Mouse (Mus musculus): Measurements from ENCODE around the gene Rsad2. TPM values are rescaled to one million over a fixed set of nuclear protein-coding genes. Genes with fewer than 3 reads are reported as not detected.
"Not testable (repeated sequence)": the region's sequence is repeated elsewhere in the genome, so short reads cannot be mapped to it uniquely, and the experiment has no call there.

Rsad2 gene
- total RNA-seq (2022): 1 to 10 TPM in 2 of 4 experiments, under 1 TPM in 2; 0.35 to 3.1 (median 0.83) TPM

DNA sequence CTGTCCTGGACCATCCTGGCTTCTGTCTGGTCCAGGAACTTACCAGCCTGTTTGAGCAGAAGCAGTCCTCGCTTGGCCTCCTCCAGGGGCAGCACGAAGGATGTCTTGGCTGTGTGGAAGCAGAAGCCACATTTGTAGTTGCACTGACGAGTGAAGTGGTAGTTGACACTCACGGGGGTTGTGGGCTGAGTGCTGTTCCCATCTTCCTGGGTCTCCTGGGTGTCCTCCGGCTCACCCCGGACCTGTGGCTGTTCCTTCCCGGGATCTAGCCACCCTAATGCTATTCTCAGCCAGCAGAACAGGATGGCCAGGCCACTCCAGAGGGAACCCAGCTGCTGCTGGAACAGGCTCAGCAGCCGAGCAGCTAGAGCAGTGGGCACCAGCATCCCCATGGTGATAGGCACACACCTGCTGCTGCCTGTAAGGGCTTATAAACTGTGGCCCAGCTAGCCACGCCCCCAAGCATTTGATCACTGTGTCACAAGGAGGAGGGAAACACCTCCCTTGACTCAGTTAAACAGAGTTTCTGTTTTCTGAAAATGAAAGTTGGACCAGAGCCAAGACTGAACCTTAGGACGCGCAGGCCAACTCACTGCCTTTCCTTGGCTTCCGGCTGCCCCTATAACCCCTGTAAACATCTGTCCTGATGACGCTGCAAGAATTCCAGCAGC is at the start of gene Rsad2:
TSS of gene Rsad2 (minus strand) at position 425 of the 671 bp plus-strand sequence.
- DNase-seq (ENCODE audit: low spot score in 2 of 2): no peak

DNA sequence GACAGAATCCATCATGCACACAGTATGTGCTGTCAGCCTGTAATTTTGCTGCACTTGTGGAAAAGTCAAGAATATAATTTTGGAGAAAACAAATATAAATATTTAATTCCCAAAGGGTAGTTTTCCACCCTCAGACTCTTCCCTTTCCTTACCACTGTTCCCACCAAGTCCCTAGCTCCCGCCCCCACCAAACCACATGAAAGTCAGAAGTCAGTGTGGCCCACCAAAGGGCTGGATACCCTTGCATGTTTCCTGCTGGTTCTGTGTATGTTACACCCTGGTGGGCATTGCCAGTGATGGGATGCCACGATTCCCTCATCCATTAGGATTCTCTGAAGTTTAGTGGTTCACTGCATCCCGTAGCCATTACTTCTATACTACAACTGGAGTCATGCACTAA is 44.8 kb upstream of the Rsad2 start:
- no peak for DNase-seq (ENCODE audit: low spot score in 2 of 2)

DNA sequence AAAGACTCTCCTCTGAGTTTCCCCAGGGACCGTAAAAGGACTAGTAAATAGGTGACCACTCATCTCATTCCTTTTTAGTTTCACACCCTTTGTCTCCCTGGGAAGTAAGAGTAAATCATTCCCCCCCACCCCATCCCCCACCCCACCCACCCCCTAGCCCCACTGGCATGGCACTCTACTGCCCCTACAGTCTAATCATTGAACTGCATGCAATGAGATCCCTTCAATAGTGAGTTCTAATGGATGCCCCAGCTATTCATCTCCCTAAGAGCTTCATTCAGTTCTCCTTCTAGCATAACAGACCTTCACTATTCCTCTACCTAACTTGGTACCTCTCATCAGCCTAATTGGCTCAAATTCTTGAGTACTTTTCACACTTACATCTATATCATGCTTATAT is 33.7 kb upstream of the Rsad2 start:
- DNase-seq (ENCODE audit: low spot score in 2 of 2): no peak

DNA sequence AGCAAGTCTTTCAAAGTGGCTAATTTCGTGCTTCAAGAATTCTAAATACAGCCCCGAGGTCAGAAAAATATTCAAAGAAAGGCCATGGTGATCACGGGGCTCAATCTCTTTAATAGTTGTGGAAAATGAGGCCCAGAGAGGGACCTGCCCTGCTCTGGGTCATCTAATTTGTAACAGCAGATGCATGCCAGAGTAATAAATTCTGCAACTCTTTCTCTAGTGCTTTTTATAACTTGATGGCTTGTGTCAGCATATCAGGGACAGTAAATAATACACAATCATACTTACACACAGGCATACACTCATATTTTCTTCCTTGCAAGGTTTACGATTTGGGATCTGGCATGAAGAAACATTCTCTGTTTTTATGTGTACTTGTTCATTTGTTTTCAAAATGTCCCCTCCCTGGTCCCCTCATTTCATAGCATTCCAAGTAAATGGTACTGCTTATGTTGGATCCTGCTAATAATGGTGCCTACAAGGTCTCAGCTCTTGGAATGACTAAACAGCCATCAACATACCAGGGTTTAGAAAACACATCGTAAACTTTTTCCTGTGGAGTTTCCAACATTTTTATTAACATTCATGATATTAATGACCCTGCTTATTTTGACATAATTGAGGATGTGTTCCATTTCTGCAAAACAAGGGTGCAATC is 32.5 kb upstream of the Rsad2 start:
- DNase-seq (ENCODE audit: low spot score in 2 of 2): no peak

DNA sequence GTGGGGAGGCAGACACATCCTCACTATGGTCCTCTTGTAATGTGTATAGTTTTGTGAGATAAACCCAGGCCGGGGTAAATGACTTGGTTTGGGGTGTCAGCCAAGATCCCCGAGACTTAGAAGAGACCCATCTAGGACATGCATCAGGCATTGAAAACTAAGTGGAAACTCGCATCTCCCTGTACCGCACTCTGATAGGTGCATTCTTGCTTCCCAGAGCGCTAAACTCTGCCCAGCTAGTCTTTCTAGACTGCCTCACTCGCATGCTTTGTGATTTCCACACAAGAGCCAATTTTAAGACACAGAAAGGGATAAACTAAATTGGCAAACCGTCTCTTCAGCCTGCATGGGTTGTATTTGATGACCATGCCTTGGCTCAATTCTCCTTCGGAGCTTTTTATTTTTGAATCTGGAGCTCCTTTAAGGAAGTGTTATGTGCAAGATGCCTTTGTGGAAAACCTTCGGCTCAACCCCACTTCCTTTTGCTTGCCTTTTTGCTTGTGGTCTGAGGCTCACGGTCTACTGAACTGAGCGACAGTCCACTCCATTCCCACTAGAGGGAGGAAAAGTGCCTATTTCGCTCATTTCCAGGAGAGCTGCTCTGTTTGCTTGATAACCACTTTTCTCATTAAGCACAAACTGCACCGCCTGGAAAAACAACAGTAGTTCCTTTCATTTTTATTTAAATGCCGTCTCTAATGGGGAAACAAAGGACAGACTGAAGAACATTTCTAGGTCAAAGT is 31.8 kb upstream of the Rsad2 start:
- peak; percentile 32 to 42 for DNase-seq (ENCODE audit: low spot score in 2 of 2)

DNA sequence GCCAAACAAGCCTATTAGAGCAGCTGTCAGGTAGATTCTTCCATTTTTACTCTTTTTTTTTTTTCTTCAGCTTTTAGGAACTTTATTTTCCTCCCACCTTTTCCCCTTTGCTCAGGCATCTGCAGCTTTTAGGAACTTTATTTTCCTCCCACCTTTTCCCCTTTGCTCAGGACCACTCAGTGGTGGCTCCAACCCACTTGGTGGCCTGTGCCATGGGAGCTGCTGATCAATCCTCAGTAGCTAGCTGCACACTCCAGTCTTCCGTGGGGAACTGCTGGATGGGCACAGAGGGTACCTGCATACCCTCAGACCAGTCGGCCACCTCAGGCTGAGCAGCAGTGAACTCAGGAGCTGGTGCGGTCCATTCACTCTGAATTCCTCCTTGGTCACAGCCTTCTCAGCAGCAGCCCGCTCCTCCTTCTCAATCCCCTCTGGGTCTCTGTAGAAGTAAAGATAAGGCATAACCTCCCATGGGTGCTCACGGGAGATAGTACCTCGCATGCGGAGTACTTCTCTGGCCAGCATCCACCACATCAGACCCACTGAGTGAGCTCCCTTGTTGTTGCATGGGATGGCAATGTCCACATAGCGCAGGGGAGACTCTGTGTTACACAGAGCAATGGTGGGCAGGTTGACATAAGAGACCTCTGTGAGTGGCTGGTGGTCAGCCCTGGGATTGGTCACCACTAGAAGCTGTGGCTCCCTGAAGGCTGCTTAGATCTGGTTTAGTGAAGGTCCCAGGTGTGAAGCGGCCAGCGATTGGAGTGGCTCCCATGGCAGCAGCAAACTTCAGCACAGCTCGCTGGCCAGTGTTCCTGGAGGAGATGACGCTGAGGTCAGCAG is 29.7 kb upstream of the Rsad2 start:
- not testable (repeated sequence) for DNase-seq (ENCODE audit: low spot score in 2 of 2)

DNA sequence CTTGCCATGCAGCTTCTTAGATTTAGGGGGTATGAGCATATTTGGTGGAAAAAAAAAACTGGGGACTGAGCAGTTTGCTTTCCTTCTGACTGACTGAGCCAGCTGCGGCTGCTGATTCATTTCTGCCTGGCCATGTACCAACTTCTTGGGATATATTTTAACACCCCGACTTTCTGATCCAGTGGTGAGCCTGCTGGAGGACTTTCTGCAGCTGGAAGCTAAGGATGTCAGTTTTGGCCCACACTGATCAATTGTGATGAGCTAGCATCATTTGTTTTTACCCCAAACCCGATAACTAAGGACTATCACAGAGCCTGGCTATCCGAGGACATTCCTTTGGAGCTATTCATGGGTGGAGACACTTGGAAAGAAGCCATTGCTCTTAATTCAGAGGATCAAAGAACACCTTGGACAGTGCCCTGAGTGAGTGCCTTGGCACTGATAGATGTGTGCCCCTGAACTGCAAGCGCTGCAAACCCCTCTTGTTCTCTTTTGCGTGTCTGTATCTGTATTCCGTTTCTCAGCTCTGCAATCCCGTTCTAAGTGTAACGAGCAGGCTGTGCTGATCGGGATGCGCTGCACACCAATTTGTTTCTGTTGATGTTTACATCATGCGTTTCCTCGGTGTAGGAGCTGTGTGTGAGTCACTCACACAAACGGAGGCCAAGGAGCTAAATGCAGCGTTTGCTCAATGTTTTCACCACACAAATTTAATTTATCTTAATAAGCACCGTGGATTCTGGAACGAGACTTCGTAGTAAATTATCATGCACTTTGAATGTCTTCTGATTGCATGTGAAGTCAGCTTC is 22.1 kb upstream of the Rsad2 start:
- DNase-seq (ENCODE audit: low spot score in 2 of 2): no peak

DNA sequence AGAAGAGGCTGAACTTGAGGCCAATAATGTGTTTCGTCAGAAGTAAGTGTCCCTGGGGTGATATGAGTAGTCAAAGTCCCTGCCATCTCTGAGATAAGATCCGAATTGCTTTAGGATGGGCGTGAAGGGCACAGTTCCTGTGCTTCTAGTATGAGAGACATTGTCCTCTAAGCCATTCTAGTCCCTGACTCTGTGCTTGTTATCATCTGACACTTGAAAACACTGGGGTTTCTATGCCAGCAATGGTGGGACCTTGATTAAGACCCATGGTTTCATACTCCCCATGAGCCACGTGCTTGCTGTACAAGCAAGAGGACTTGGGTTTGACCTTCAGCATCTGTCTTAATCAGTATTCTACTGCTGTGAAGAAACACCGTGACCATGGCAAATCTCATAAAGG is 20.9 kb upstream of the Rsad2 start:
- no peak for DNase-seq (ENCODE audit: low spot score in 2 of 2)

DNA sequence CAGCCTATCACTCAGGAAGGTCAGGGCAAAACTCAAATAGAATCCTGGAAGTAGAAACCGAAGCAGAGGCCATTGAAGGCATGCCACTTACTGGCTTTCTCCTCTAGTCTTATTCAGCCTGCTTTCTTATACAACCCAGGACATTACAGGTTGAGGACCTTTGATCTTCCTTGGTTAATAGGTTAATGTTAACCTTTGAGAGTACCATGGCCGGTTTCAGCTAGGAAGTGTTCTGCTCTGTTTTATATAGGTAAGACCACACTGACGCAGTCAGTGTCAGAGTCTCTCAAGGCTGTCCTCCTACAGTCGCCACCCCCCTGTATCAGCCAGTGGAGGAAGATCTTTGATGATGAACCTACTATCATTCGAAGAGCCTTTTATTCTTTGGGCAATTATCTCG is 17.5 kb upstream of the Rsad2 start:
- no peak for DNase-seq (ENCODE audit: low spot score in 2 of 2)

DNA sequence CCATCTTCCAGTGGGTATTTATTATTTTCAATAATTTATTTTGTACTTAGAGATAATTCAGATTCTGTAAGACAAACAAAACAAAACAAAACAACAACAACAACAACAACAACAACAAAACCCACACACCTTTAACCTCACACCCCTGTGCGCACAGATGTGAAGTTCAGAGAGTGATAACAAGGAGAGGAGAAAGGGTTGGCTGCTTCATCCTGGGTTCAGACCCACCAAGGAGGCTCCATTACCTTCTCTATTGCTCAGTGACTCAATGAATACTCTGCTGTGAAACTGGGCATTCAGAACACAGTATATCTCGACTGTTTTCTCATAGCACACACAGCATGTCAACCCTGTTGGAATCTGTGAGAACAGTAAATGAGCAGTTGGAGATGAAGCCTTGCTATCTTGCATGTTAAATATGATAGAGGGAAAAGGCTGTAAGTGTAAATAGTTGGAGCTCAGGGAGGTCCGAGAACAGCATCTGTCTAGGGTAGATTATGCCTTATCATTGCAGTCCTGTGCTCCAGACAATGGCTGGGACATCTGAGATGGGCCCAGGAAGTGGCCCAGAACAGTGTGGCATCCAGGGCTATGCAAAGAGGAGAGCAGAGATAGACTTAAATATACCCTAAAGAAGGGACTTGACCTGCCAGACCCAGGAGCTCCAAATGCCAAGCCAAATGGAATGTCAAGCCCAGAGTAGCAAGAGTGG is 16.7 kb upstream of the Rsad2 start:
- no peak for DNase-seq (ENCODE audit: low spot score in 2 of 2)

DNA sequence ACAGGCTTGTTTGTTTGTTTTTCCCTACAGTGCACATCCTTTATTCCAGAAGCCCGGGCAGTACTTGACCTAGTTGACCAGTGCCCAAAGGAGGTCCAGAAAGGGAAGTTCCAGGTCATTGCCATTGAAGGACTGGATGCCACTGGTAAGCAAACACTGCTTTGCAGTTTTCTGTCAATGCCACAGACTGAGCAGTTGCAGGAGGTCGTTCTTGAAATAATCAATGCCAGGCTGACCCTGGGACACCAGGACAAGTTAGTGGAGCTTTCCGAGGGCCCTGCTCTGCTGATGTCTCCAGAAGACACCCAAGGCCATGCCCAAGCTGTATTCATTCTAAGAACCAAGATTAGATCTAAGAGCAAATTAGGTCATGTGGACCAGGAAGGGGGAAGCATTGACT is 15.1 kb upstream of the Rsad2 start:
- DNase-seq (ENCODE audit: low spot score in 2 of 2): no peak

DNA sequence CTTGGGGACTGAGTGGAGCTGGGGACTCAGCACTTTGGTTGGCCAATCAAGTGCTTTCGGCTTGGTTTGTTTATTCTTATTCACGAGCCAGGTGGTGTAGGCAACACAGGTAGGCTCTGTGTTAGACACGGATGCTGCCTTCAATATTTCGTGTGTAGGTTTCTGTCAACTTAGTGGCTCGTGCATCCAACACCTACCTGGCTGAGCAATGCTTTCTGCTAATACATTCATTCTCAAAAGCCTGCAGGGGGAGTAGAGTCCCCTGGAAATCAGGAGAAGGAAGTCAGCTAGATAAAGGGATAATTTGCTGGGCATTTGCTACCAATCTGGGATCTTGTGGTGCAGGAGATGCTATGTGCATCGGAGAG is 13.8 kb upstream of the Rsad2 start:
- no peak for DNase-seq (ENCODE audit: low spot score in 2 of 2)

DNA sequence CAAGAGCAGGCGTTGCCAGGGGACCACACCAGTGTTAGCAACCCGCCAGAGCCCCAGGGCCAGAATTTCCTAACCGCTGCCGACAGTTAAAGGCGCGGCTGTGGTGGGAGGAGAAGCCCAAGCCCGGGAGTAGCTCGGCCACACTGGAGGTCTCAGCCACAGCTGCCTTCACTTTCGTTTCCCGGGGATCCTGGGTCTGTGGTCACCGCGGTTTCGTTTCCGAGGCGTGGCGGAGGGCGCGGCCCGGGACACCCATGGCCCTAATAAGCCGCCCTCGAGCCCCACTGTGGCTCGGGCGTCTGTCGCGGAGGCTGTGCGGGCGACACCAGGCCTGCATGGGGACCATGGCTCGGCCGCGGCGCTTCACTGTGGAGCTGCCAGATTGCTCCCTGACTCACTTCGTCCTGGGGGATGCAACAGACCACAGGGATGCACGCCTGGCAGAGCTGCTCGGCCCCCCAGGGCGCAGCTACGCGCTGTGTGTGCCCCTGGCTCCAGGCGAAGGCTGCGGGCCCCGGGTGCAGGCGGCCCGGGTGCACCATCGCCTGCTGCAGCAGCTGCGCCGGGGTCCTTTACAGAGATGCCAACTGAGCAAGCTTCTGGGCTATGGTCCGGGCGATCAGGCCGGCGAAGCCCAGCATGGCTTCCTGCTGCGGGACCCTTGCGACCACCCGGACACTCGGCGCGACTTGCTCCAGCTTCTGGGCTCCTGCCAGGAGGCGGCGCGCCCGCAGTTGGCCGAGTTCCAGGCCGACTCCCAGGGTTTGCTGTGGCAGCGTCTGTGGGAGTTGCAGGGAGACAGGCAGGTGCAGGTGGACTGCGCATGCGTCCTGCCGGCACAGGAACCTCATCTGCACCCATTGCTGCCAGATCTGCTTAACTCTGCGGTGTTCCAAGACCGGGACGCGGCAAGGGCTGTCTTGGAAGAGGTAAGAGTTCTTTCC is 13.1 kb upstream of the Rsad2 start, which contains the start of gene Cmpk2:
TSS of gene Cmpk2 (plus strand) at position 107 of the 944 bp plus-strand sequence.
- DNase-seq (ENCODE audit: low spot score in 2 of 2): peak; percentile 83 to 90

DNA sequence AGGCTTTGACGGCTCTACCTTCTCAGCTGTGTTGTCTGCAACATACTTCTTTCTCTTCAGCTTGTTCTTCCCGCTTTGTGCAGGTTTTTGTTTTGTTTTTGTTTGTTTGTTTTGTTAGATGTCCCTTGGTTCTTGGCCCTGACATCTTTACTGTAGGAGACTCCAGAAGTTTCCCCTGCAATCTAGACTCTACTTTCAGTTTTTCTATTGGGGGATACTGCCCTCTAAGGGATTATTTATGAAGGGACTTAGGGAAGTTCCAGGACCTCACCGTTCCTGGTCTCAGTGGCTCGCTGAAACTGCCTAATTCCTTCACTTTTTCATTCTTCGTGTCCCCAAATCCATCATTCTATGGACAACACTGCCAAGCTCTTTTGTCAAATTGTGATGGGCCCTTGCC is 9.3 kb upstream of the Rsad2 start:
- no peak for DNase-seq (ENCODE audit: low spot score in 2 of 2)

DNA sequence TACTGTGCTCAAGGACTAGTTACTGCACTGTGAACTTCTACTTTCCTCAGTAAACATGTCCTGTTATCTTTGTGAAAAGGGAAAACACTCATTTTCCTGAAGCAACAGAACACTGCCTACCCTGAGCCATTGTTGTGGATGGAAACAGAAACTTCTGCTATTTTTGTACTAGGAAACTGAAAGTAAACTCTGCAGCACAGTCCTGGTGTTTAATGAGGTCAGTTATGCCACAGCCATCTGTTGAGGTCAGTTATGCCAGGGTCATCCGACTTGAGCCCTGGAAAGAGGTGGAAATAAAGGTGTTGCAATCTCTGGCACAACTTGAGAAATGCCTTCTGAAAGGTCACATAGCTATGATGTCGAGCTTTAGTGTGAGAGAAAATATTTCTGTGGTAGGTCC is 3.8 kb upstream of the Rsad2 start:
- no peak for DNase-seq (ENCODE audit: low spot score in 2 of 2)

DNA sequence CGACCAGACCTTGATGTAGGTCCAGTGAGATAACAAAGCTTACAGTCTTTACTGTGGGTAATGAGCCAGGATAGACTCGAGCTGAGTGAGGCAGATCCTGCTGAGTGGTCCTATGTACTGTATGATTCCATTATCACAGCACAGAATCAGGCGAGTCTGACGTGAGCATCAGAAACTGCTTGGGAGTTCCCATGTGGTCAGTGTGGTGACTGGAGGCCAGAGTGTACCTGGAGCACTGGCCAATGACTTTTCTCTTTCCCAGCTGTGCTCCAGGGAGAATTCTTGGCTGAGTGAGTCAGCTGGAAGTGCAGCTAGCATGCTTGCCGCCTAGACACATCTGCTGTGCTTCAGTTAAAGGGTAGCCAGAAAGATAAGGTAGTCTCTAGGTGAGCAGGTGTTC is 1.6 kb downstream of the Rsad2 start:
- DNase-seq (ENCODE audit: low spot score in 2 of 2): no peak

DNA sequence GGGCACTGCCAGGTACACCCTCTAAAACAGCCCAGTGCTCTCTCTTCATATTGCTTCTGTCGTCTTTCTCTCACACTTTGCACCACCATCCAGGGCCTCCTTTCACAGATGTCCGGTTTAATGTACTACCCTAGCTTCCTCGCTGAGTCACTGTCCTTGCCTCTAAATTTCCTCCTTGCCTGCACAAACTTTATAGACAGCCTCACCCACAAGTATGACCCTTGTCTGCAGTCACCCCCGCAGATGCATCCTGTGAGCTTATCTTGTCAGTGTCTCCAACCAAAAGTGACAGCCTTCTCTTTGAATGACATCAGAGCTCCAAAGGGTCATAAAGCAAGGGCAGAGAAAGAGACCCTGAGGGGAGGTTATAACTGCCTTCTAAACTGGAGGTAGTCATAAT is 3.3 kb downstream of the Rsad2 start:
- DNase-seq (ENCODE audit: low spot score in 2 of 2): no peak

DNA sequence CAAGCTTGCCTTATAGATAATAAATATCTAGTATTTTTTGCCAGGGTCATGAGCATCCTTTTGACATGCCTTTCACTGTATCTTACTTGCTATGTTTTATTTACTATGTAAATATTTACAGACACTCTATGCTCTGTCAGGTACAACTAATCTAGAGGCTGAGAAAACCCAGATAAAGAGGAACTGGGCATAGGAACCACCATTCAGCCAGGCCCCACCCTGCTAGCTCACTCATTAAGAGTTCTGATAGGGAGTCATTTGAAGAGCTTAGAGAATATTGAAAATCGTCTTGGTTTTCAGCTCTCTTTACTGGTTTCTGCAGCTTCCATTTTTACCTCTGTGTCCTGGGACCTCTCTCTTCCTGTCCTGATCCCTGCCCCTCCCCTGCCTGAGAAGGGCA is 5.1 kb downstream of the Rsad2 start:
- DNase-seq (ENCODE audit: low spot score in 2 of 2): no peak

DNA sequence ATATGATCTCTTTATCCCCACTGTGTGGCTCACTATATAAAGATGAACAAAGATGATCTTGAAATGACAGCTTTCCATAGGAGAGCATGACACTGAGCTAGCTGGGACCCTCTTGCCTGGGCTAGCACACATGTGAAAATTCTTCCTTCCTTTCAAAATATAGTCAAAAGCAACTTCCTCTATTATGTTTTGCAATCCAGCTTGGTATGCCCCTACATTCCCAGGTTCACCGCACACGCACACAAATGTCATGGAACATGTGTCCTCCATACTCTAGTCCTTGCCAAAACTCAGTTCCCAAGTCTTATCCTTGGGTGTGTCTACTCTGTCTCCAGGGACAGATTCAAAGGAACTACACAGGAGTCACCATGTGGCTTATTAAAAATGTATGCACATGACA is 6.8 kb downstream of the Rsad2 start:
- DNase-seq (ENCODE audit: low spot score in 2 of 2): no peak
